Mouse (Mus musculus) embryonic fibroblast, embryonic 13.5 days (primary cell): ENCODE results near the gene Gm6871.

Experiments used
- CTCF ChIP-seq: IDR thresholded peaks from 2 replicates; pipeline ENCODE4 v1.5.1; 2011; ENCODE audit warnings: mild to moderate bottlenecking, control low read depth, low read length, moderate library complexity, borderline replicate concordance; ENCODE audit not compliant: insufficient read depth
- POLR2A ChIP-seq: IDR thresholded peaks from 2 replicates; pipeline ENCODE4 v1.6.1; 2011; ENCODE audit warnings: low read depth, mild to moderate bottlenecking, control low read depth, low read length, moderate library complexity

GRCm38 (mm10) chr7:41611654-41612053, 38.2 kb upstream of the Gm6871 start:
- TF ChIP-seq CTCF: no peak
- no peak for TF ChIP-seq POLR2A
